Mouse (Mus musculus) kidney, embryonic 14.5 days (tissue): ENCODE data around the gene Prdm16. TPM values are rescaled to one million over a fixed set of nuclear protein-coding genes. Genes with fewer than 3 reads are reported as not detected.

ENCODE experiments used
- ATAC-seq: fragments of 200-750 bp; cut with Nextera tagmentation; 2 replicates; pipeline ENCODE4 v1.8.0; 2017; ENCODE audit warnings: moderate number of reproducible peaks, mild to moderate bottlenecking, moderate TSS enrichment, moderate library complexity; ENCODE audit not compliant: low FRiP score, low TSS enrichment
- H3K27ac ChIP-seq: fragments of 300-500 bp; sonication (generic); 2 replicates; pipeline ENCODE4 v1.5.1; 2014; ENCODE audit warnings: low read depth, mild to moderate bottlenecking, low read length, moderate library complexity, mixed read lengths
- H3K27me3 ChIP-seq: fragments of 300-500 bp; sonication (generic); 2 replicates; pipeline ENCODE4 v1.6.1; 2014; ENCODE audit warnings: mild to moderate bottlenecking, low read length; ENCODE audit not compliant: control insufficient read depth, insufficient read depth
- H3K36me3 ChIP-seq: fragments of 300-500 bp; sonication (generic); 2 replicates; pipeline ENCODE4 v1.6.1; 2014; ENCODE audit warnings: low read length, mixed read lengths; ENCODE audit not compliant: control insufficient read depth, insufficient read depth
- H3K4me1 ChIP-seq: fragments of 300-500 bp; sonication (generic); 2 replicates; pipeline ENCODE4 v1.6.1; 2014; ENCODE audit warnings: low read length, mixed read lengths; ENCODE audit not compliant: control insufficient read depth, insufficient read depth
- H3K4me2 ChIP-seq: fragments of 300-500 bp; sonication (generic); replicated peaks from 2 replicates; pipeline ENCODE4 v1.6.1; 2014; ENCODE audit warnings: low read depth, mild to moderate bottlenecking, low read length
- H3K4me3 ChIP-seq: fragments of 300-500 bp; sonication (generic); 2 replicates; pipeline ENCODE4 v1.5.1; 2014; ENCODE audit warnings: mild to moderate bottlenecking, low read length
- H3K9ac ChIP-seq: fragments of 300-500 bp; sonication (generic); 2 replicates; pipeline ENCODE4 v1.6.1; 2014; ENCODE audit warnings: low read depth, mild to moderate bottlenecking, low read length, moderate library complexity
- H3K9me3 ChIP-seq: fragments of 300-500 bp; sonication (generic); 2 replicates; pipeline ENCODE4 v1.6.1; 2016; ENCODE audit warnings: low read length; ENCODE audit not compliant: control insufficient read depth
- WGBS: fragments of 180-500 bp; shearing (Covaris S2); extraction: QIAGEN DNeasy Blood & Tissue Kit; methylation state at CpG from one replicate; pipeline ENCODE4 v1.1.7; 2014; 5-methylcytosine and 5-hydroxymethylcytosine counted together
- polyA plus RNA-seq: library from polyadenylated mRNA; unstranded; fragments of >200 nt; fragmentation: Nextera tagmentation; extraction: Ambion mirVana; gene quantifications from 2 replicates; pipeline ENCODE4 v1.2.1, GENCODE M21; 2014

Prdm16 gene
- polyA plus RNA-seq, 1 experiment from 2014 or later: 25.4 TPM

DNA sequence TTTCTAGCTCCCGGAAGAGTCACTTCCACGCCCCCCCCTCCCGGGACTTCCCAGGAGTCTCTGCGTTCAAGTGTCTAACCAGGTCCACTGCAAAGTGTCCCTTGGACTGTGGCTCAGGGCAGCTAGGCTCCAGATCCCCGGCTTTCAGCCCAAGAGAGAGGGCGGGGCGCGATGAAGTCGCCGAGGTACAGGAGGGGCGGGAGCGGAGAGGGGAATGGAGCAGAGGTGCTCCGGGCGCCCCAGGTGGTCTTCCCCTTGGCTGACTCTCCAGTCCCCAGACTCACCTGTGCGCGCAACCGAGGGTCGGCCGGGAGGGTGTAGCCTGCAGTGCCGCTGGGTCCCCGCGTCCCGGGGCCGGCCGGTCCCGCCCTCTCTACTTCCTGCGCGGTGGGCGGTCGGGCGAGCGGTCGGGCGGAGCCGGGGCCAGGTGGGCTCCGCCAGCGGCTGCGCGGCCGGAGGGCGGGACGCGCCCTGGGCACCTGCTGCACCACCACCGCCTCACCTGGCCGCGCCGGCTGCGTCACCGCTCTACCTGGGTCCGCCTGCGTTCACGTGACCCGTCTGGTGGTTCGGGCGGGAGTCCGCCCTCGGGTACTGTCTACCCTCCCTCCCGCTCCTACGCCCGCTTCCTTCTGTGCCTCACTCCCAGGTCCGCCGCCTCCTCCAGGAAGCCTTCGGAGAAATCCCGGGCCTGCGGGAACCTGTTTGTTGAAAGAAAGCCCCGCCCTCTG is 337.0 kb downstream of the Prdm16 start:
- Histone ChIP-seq H3K4me2 (peak overlapping the region; percentile 44), H3K4me3 (peak overlapping the region; percentile 37), H3K9ac (peak overlapping the region; percentile 18; the same call in 1 of the 2 replicates), H3K36me3 (no peaks in the 10 kb centered on the region), H3K27ac (peak overlapping the region; percentile 14; the same call in 1 of the 2 replicates), H3K27me3 (peaks cover 25% of the 10 kb centered on the region), H3K4me1 (peaks cover 23% of the 10 kb centered on the region), H3K9me3 (no peaks in the 10 kb centered on the region)
- under 1% methylated on average over 65 of the region's 66 CpGs for WGBS
- peak; percentile 75 for ATAC-seq

DNA sequence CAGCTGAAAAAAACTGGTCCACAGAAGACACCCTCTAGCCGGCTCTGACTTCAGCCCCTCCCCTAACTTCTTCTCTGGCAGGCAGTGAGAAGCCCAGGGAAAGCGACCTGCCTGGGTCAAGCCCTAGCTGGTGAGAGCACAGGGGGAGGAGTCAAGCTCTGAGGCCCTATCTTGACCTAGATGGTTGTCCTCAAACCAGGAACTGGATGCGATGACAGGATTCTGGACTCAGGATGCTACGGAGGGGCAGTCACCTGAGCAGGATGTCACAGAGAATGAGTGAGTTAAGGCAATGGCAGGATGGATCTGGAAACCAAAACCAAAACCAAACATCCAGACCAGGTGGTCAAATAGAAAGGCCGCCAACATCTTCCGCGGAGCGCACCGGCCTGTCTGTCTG is 338.9 kb downstream of the Prdm16 start:
- H3K9me3 ChIP-seq: no peaks in the 10 kb centered on the region
- H3K27me3 ChIP-seq: peaks cover 24% of the 10 kb centered on the region
- 0 out of 2 replicates have a peak, but pooled peaks have one; percentile 20 for ATAC-seq
- H3K4me1 ChIP-seq: peaks cover 38% of the 10 kb centered on the region
- H3K36me3 ChIP-seq: no peaks in the 10 kb centered on the region
- 0 out of 2 replicates have a peak overlapping the region, but pooled peaks have one; percentile 7 for H3K9ac ChIP-seq
- H3K4me3 ChIP-seq: peak overlapping the region; percentile 9; the same call in 1 of the 2 replicates
- H3K4me2 ChIP-seq: peak overlapping the region; percentile 27
- WGBS: 36% methylated on average over 9 of the region's 9 CpGs
- H3K27ac ChIP-seq: no peak overlapping the region

GRCm38 (mm10) chr4:154294262-154294731 is 342.4 kb downstream of the Prdm16 start:
- H3K27me3 ChIP-seq: no peaks in the 10 kb centered on the region; the same call in 1 of the 2 replicates
- H3K4me1 ChIP-seq: peaks cover 38% of the 10 kb centered on the region
- WGBS: 8% methylated on average over 8 of the region's 8 CpGs
- H3K4me2 ChIP-seq: 0 out of 2 replicates have a peak overlapping the region, but pooled peaks have one; percentile 8
- ATAC-seq: peak; percentile 75
- H3K4me3 ChIP-seq: no peak overlapping the region
- no peaks in the 10 kb centered on the region; the same call in 1 of the 2 replicates for H3K36me3 ChIP-seq
- no peaks in the 10 kb centered on the region for H3K9me3 ChIP-seq
- H3K9ac ChIP-seq: no peak overlapping the region
- H3K27ac ChIP-seq: peak overlapping the region; percentile 89

DNA sequence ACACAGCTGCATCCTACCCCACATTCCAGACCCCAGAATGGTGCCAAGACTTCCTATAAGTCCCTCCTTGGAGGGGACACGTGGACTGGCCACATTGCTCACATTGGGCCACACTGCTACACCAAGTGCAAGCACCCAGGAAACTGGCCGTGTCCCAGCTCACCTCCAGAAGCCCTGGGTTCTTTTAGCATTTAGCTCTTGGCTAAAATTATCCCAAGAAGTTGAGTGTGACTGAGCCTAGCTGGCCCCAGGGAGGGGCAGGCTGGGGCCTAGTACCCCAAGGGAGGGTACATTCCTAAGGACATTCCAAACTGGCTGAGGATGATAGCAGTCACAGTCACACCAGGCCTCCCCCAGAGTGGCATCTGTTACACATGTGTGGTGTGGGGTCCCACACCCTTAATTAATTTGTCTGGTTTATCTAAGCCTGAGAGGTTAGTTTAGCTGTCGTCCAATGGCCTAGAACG is 342.9 kb downstream of the Prdm16 start:
- Histone ChIP-seq H3K36me3 (no peaks in the 10 kb centered on the region; the same call in 1 of the 2 replicates), H3K9me3 (no peaks in the 10 kb centered on the region), H3K4me2 (no peak overlapping the region), H3K27me3 (no peaks in the 10 kb centered on the region), H3K9ac (no peak overlapping the region), H3K4me3 (no peak overlapping the region), H3K27ac (peak overlapping the region; percentile 89), H3K4me1 (peaks cover 38% of the 10 kb centered on the region)
- WGBS: 27% methylated on average over 4 of the region's 4 CpGs
- peak; percentile 70 for ATAC-seq

GRCm38 (mm10) chr4:154283671-154284070 is 353.0 kb downstream of the Prdm16 start:
- Histone ChIP-seq H3K36me3 (no peaks in the 10 kb centered on the region; the same call in 1 of the 2 replicates), H3K27me3 (no peaks in the 10 kb centered on the region), H3K4me3 (no peak overlapping the region), H3K27ac (no peak overlapping the region), H3K4me1 (no peaks in the 10 kb centered on the region), H3K9me3 (no peaks in the 10 kb centered on the region), H3K9ac (no peak overlapping the region), H3K4me2 (no peak overlapping the region)
- 57% methylated on average over 7 of the region's 7 CpGs for WGBS
- ATAC-seq: no peak

DNA sequence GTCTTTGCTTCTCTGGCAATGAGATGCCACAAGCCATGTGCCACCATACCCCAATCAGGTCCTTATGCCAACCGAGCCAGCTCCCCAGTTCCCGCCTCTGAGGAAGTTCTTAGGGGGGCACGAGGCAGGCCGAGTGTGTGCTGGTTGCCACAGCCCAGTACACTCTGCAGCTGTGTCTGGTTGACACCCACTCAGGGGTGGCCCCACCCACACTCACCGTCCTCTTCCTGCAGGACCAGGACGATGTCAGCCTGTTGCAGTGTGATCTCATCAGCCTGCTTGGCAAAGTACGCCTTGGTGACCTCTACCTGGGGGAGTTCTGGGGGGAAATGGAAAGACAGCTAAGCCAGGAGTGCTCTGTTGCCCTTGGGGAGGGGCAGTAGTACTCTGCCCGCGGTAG is 357.2 kb downstream of the Prdm16 start:
- H3K4me3 ChIP-seq: no peak overlapping the region
- no peak overlapping the region for H3K4me2 ChIP-seq
- H3K27ac ChIP-seq: no peak overlapping the region
- H3K9ac ChIP-seq: no peak overlapping the region
- 0 out of 2 replicates have a peak, but pooled peaks have one; percentile 10 for ATAC-seq
- no peaks in the 10 kb centered on the region for H3K4me1 ChIP-seq
- H3K27me3 ChIP-seq: no peaks in the 10 kb centered on the region
- no peaks in the 10 kb centered on the region; the same call in 1 of the 2 replicates for H3K36me3 ChIP-seq
- WGBS: 41% methylated on average over 9 of the region's 9 CpGs
- no peaks in the 10 kb centered on the region for H3K9me3 ChIP-seq

DNA sequence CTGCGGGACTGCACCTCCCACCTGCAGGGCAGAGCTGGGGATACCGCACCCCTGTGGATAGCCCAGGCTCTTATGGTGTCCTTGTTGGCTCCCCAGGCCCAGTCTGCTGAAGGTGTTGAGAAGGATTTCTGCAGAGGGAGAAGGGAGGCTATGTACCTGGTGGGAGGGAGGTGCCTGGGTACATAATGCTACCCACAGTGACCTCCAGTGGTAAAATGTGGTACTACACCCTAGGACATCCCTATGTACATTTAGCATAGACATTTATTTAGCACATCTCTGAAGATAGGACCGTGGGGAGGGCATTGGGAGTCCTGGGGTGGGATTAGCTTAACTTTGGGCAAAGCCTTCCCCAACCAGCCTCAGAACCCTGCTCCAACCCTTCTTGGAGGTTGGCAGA is 363.7 kb downstream of the Prdm16 start:
- Histone ChIP-seq H3K27ac (no peak overlapping the region), H3K27me3 (no peaks in the 10 kb centered on the region), H3K4me1 (no peaks in the 10 kb centered on the region), H3K9ac (no peak overlapping the region), H3K4me3 (no peak overlapping the region), H3K36me3 (no peaks in the 10 kb centered on the region), H3K4me2 (no peak overlapping the region), H3K9me3 (no peaks in the 10 kb centered on the region)
- ATAC-seq: 0 out of 2 replicates have a peak, but pooled peaks have one; percentile 12
- 48% methylated on average over 3 of the region's 3 CpGs for WGBS

- peak; percentile 62; the same call in 1 of the 2 replicates for ATAC-seq
- Histone ChIP-seq H3K36me3 (peaks cover 2% of the 10 kb centered on the region; the same call in 1 of the 2 replicates), H3K27ac (no peak overlapping the region; the same call in 1 of the 2 replicates), H3K9me3 (no peaks in the 10 kb centered on the region), H3K27me3 (no peaks in the 10 kb centered on the region), H3K9ac (no peak overlapping the region), H3K4me2 (no peak overlapping the region), H3K4me1 (no peaks in the 10 kb centered on the region), H3K4me3 (no peak overlapping the region)
- whole genome bisulfite sequencing: 61% methylated on average over 10 of the region's 10 CpGs
These were observed 367.2 kb downstream of the Prdm16 start for GRCm38 (mm10) chr4:154269520-154269919.

DNA sequence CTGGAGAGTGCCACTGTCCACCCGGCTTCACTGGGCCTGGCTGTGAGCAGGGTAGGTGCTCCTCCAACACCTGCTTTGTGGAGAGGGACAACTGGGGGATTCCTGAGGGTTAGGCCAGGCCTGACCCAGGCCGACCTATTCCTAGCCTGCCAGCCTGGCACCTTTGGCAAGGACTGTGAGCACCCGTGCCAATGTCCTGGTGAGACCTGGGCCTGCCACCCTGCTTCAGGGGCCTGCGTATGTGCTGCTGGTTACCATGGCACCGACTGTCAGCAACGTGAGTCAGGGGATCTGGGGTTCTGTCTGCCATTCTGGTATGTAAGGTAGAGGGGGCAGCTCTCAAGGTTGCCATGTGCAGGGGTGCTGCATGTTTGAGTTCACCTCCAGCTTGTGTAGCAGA is 369.2 kb downstream of the Prdm16 start:
- Histone ChIP-seq H3K4me3 (no peak overlapping the region), H3K27me3 (no peaks in the 10 kb centered on the region), H3K4me1 (no peaks in the 10 kb centered on the region), H3K27ac (no peak overlapping the region), H3K4me2 (no peak overlapping the region), H3K9ac (no peak overlapping the region), H3K9me3 (0 out of 2 replicates have a peak, but pooled peaks cover 3% of the 10 kb centered on the region), H3K36me3 (peaks cover 2% of the 10 kb centered on the region; the same call in 1 of the 2 replicates)
- WGBS: 85% methylated on average over 6 of the region's 6 CpGs
- ATAC-seq: no peak
